Mouse (Mus musculus) stomach, postnatal 0 days (tissue): ENCODE results near the gene Ncstn.

Source experiments
- CTCF ChIP-seq: IDR thresholded peaks from 2 replicates; pipeline ENCODE4 v1.5.1; 2016; ENCODE audit warnings: antibody characterized with exemption, low read depth, mild to moderate bottlenecking, moderate library complexity
- EP300 ChIP-seq: optimal IDR thresholded peaks from 2 replicates; pipeline ENCODE3; 2016; ENCODE audit warnings: antibody characterized with exemption

GRCm38 (mm10) chr1:172053541-172054440, 28.8 kb downstream of the Ncstn start:
- TF ChIP-seq CTCF, result no peak
- no peak for TF ChIP-seq EP300
